Mouse (Mus musculus) spleen, adult 2 months (tissue): ENCODE data around the gene Rb1.

Experiments
- CTCF ChIP-seq: fragments of 200-500 bp; IDR thresholded peaks from 2 replicates; pipeline ENCODE4 v1.5.1; 2011; ENCODE audit warnings: mild to moderate bottlenecking, inconsistent platforms; ENCODE audit not compliant: insufficient read depth, insufficient read length, insufficient replicate concordance; ENCODE audit errors: extremely low read depth
- POLR2A ChIP-seq: fragments of 200-500 bp; IDR thresholded peaks from 2 replicates; pipeline ENCODE4 v1.6.1; 2011; ENCODE audit warnings: low read depth, low read length, inconsistent platforms

- no peak for TF ChIP-seq CTCF
- no peak for TF ChIP-seq POLR2A
Measured at GRCm38 (mm10) chr14:73239857-73240256, 85.8 kb downstream of the Rb1 start.
